Mouse (Mus musculus): ENCODE results near the gene Slc25a39. TPM values are rescaled to one million over a fixed set of nuclear protein-coding genes. Genes with fewer than 3 reads are reported as not detected.

Gene Slc25a39
- polyA plus RNA-seq, 1 experiment from 2014 or later, result 154 TPM

- Histone ChIP-seq H3K4me3 (peak overlapping the region; percentile 85), H3K9ac (0 out of 2 replicates have a peak overlapping the region, but pooled peaks have one; percentile 38), H3K4me2 (peak overlapping the region; percentile 95), H3K4me1 (replicated peaks) (peaks cover 45% of the 10 kb centered on the region), H3K36me3 (peaks cover 8% of the 10 kb centered on the region), H3K27ac (replicated peaks) (peak overlapping the region; percentile 70), H3K9me3 (no peaks in the 10 kb centered on the region), H3K27me3 (no peaks in the 10 kb centered on the region)
- ATAC-seq (ENCODE audit: low read depth), result no peak
- WGBS, result 40% methylated on average over 15 of the region's 15 CpGs
These were observed 1.4 kb upstream of the Slc25a39 start for GRCm38 (mm10) chr11:102408888-102409794.

- Histone ChIP-seq H3K4me3 (peak overlapping the region; percentile 85), H3K4me2 (peak overlapping the region; percentile 95), H3K9ac (peak overlapping the region; percentile 91), H3K4me1 (replicated peaks) (peaks cover 46% of the 10 kb centered on the region), H3K27me3 (no peaks in the 10 kb centered on the region), H3K9me3 (no peaks in the 10 kb centered on the region), H3K27ac (replicated peaks) (peak overlapping the region; percentile 83), H3K36me3 (peaks cover 15% of the 10 kb centered on the region)
- under 1% methylated on average over 32 of the region's 32 CpGs for WGBS
- ATAC-seq (ENCODE audit: low read depth), result peak; percentile 92
These were observed 664 bp upstream of the Slc25a39 start for GRCm38 (mm10) chr11:102408344-102408876.

GRCm38 (mm10) chr11:102406900-102407833, 579 bp downstream of the Slc25a39 start:
- H3K27ac ChIP-seq (replicated peaks), result peak overlapping the region; percentile 90
- peak overlapping the region; percentile 91 for H3K9ac ChIP-seq
- peak overlapping the region; percentile 85 for H3K4me3 ChIP-seq
- peaks cover 51% of the 10 kb centered on the region for H3K4me1 ChIP-seq (replicated peaks)
- H3K36me3 ChIP-seq, result peaks cover 28% of the 10 kb centered on the region
- H3K9me3 ChIP-seq, result no peaks in the 10 kb centered on the region
- no peaks in the 10 kb centered on the region for H3K27me3 ChIP-seq
- under 1% methylated on average over 85 of the region's 85 CpGs for WGBS
- H3K4me2 ChIP-seq, result peak overlapping the region; percentile 95
- peak; percentile 56 for ATAC-seq (ENCODE audit: low read depth)

- H3K4me3 ChIP-seq, result peak overlapping the region; percentile 85
- WGBS, result 9% methylated on average over 3 of the region's 3 CpGs
- H3K27me3 ChIP-seq, result no peaks in the 10 kb centered on the region
- peaks cover 35% of the 10 kb centered on the region for H3K36me3 ChIP-seq
- peak overlapping the region; percentile 95 for H3K4me2 ChIP-seq
- no peaks in the 10 kb centered on the region for H3K9me3 ChIP-seq
- peaks cover 57% of the 10 kb centered on the region for H3K4me1 ChIP-seq (replicated peaks)
- peak overlapping the region; percentile 91 for H3K9ac ChIP-seq
- H3K27ac ChIP-seq (replicated peaks), result peak overlapping the region; percentile 90
- no peak for ATAC-seq (ENCODE audit: low read depth)
These were observed 1.3 kb downstream of the Slc25a39 start for GRCm38 (mm10) chr11:102406401-102406800.

- Histone ChIP-seq H3K4me3 (peak overlapping the region; percentile 85), H3K4me2 (peak overlapping the region; percentile 95), H3K27me3 (peaks cover 3% of the 10 kb centered on the region; the same call in 1 of the 2 replicates), H3K36me3 (peaks cover 42% of the 10 kb centered on the region), H3K4me1 (replicated peaks) (peaks cover 61% of the 10 kb centered on the region), H3K9me3 (no peaks in the 10 kb centered on the region), H3K27ac (replicated peaks) (no peak overlapping the region), H3K9ac (peak overlapping the region; percentile 91)
- no peak for ATAC-seq (ENCODE audit: low read depth)
- WGBS, result 86% methylated on average over 11 of the region's 11 CpGs
These were observed 2.0 kb downstream of the Slc25a39 start for GRCm38 (mm10) chr11:102405544-102406285.

GRCm38 (mm10) chr11:102404161-102405010, 3.4 kb downstream of the Slc25a39 start:
- Histone ChIP-seq H3K4me1 (replicated peaks) (peaks cover 74% of the 10 kb centered on the region), H3K4me3 (0 out of 2 replicates have a peak overlapping the region, but pooled peaks have one; percentile 4), H3K9me3 (no peaks in the 10 kb centered on the region), H3K4me2 (peak overlapping the region; percentile 95), H3K9ac (peak overlapping the region; percentile 50), H3K36me3 (peaks cover 55% of the 10 kb centered on the region), H3K27ac (replicated peaks) (no peak overlapping the region), H3K27me3 (peaks cover 12% of the 10 kb centered on the region; the same call in 1 of the 2 replicates)
- ATAC-seq (ENCODE audit: low read depth), result no peak
- 77% methylated on average over 18 of the region's 18 CpGs for WGBS

GRCm38 (mm10) chr11:102403657-102404056, 4.1 kb downstream of the Slc25a39 start:
- H3K4me1 ChIP-seq (replicated peaks), result peaks cover 77% of the 10 kb centered on the region
- H3K4me2 ChIP-seq, result no peak overlapping the region
- 96% methylated on average over 11 of the region's 11 CpGs for WGBS
- no peaks in the 10 kb centered on the region for H3K9me3 ChIP-seq
- H3K36me3 ChIP-seq, result peaks cover 62% of the 10 kb centered on the region
- no peak overlapping the region for H3K27ac ChIP-seq (replicated peaks)
- no peak overlapping the region for H3K4me3 ChIP-seq
- H3K27me3 ChIP-seq, result peaks cover 19% of the 10 kb centered on the region; the same call in 1 of the 2 replicates
- ATAC-seq (ENCODE audit: low read depth), result no peak
- no peak overlapping the region for H3K9ac ChIP-seq

GRCm38 (mm10) chr11:102401898-102402500, 5.7 kb downstream of the Slc25a39 start:
- Histone ChIP-seq H3K27me3 (peaks cover 19% of the 10 kb centered on the region), H3K36me3 (peaks cover 67% of the 10 kb centered on the region), H3K4me1 (replicated peaks) (peaks cover 85% of the 10 kb centered on the region), H3K4me2 (no peak overlapping the region), H3K9me3 (no peaks in the 10 kb centered on the region), H3K27ac (replicated peaks) (peak overlapping the region; percentile 69), H3K9ac (no peak overlapping the region), H3K4me3 (no peak overlapping the region)
- ATAC-seq (ENCODE audit: low read depth), result no peak
- WGBS, result 43% methylated on average over 12 of the region's 12 CpGs

GRCm38 (mm10) chr11:102400513-102401084, 7.1 kb downstream of the Slc25a39 start:
- peaks cover 67% of the 10 kb centered on the region for H3K36me3 ChIP-seq
- no peak for ATAC-seq (ENCODE audit: low read depth)
- WGBS, result 30% methylated on average over 12 of the region's 12 CpGs
- no peak overlapping the region; the same call in 1 of the 2 replicates for H3K4me3 ChIP-seq
- H3K4me2 ChIP-seq, result no peak overlapping the region
- no peaks in the 10 kb centered on the region for H3K9me3 ChIP-seq
- H3K27me3 ChIP-seq, result peaks cover 19% of the 10 kb centered on the region
- H3K27ac ChIP-seq (replicated peaks), result no peak overlapping the region
- H3K9ac ChIP-seq, result no peak overlapping the region
- peaks cover 86% of the 10 kb centered on the region for H3K4me1 ChIP-seq (replicated peaks)

GRCm38 (mm10) chr11:102399610-102400072, 8.1 kb downstream of the Slc25a39 start:
- Histone ChIP-seq H3K9ac (peak overlapping the region; percentile 44), H3K4me2 (peak overlapping the region; percentile 32), H3K4me3 (peak overlapping the region; percentile 10), H3K27me3 (peaks cover 19% of the 10 kb centered on the region), H3K9me3 (no peaks in the 10 kb centered on the region), H3K4me1 (replicated peaks) (peaks cover 86% of the 10 kb centered on the region), H3K27ac (replicated peaks) (no peak overlapping the region), H3K36me3 (peaks cover 65% of the 10 kb centered on the region)
- 3% methylated on average over 34 of the region's 34 CpGs for WGBS
- ATAC-seq (ENCODE audit: low read depth), result no peak

Measured in neural tube, embryonic 13.5 days (tissue).